7 mouse cellular contexts compared by ENCODE assay signal in genomic region chr14:120868494-120868893, GRCm38 (mm10). TPM values are rescaled to one million over a fixed set of nuclear protein-coding genes. Genes with fewer than 3 reads are reported as not detected.
DNase-seq lines count a peak whose midpoint lies in the region; ATAC-seq and TF ChIP-seq lines count a peak whose summit lies in the region.

No protein-coding gene starts in this region.

- peak overlapping the region; percentile 42 for H3K4me3 ChIP-seq in gastrocnemius, adult 2 months
- H3K4me3 ChIP-seq in lung, postnatal 0 days (ENCODE audit: low read depth, low read length) = no peak overlapping the region
- no peak overlapping the region for H3K4me3 ChIP-seq in midbrain, embryonic 10.5 days

- peaks cover 8% of the 10 kb centered on the region; the same call in 1 of the 2 replicates for H3K4me1 ChIP-seq in lung, postnatal 0 days (ENCODE audit: insufficient read depth, low read depth, low read length)
- peaks cover 5% of the 10 kb centered on the region for H3K4me1 ChIP-seq in midbrain, embryonic 10.5 days

- H3K9ac ChIP-seq in lung, postnatal 0 days (replicated peaks; ENCODE audit: low read depth) = no peak overlapping the region

- TF ChIP-seq EP300 in lung, postnatal 0 days (IDR thresholded peaks at IDR 0.05) = no peak; the same call in 1 of the 2 replicates

- intact Hi-C loops in gastrocnemius, adult 2 months (cut with DNase I) = no loop called here

- H3K4me2 ChIP-seq in lung, postnatal 0 days (replicated peaks; ENCODE audit: low read depth, low read length) = no peak overlapping the region

- TF ChIP-seq CTCF in gastrocnemius, adult 2 months (IDR thresholded peaks at IDR 0.05) = no peak
- no peak for TF ChIP-seq CTCF in lung, postnatal 0 days (IDR thresholded peaks at IDR 0.05)

- DNase-seq in kidney, postnatal 4 days = peak; percentile 29 to 51
- DNase-seq in kidney, adult 9 months = no peak
- DNase-seq in adrenal gland, postnatal 14 days = peak; percentile 65
- DNase-seq in gastrocnemius, adult 2 months = peak; percentile 62
- peak; percentile 85 for DNase-seq in lung, postnatal 0 days (ENCODE audit: low spot score)
- DNase-seq in thymus, adult 18-20 months = no peak
- DNase-seq in midbrain, embryonic 10.5 days (ENCODE audit: low spot score) = no peak

- 24% methylated on average over 8 of the region's 8 CpGs for WGBS in lung, postnatal 0 days
- WGBS in midbrain, embryonic 10.5 days = 87% methylated on average over 8 of the region's 8 CpGs

- no peaks in the 10 kb centered on the region for H3K36me3 ChIP-seq in lung, postnatal 0 days (ENCODE audit: insufficient read depth, low read length)
- no peaks in the 10 kb centered on the region for H3K36me3 ChIP-seq in midbrain, embryonic 10.5 days

- peak; percentile 87 for ATAC-seq in lung, postnatal 0 days

- no peaks in the 10 kb centered on the region for H3K9me3 ChIP-seq in lung, postnatal 0 days (ENCODE audit: low read length)
- H3K9me3 ChIP-seq in midbrain, embryonic 10.5 days (replicated peaks) = 0 out of 2 replicates have a peak, but pooled peaks cover 4% of the 10 kb centered on the region

- no peaks in the 10 kb centered on the region for H3K27me3 ChIP-seq in lung, postnatal 0 days (replicated peaks; ENCODE audit: insufficient read depth, low read length)
- H3K27me3 ChIP-seq in midbrain, embryonic 10.5 days (ENCODE audit: low read depth, poor library complexity, severe bottlenecking) = no peaks in the 10 kb centered on the region

- peak overlapping the region; percentile 56 for H3K27ac ChIP-seq in gastrocnemius, adult 2 months
- 0 out of 2 replicates have a peak overlapping the region, but pooled peaks have one; percentile 2 for H3K27ac ChIP-seq in lung, postnatal 0 days (ENCODE audit: low read length)
- no peak overlapping the region for H3K27ac ChIP-seq in midbrain, embryonic 10.5 days (replicated peaks)

RNA-seq across cellular contexts. Expression of gene Ipo5, which starts 42.5 kb away (rescaled TPM):
- 70.5 and 77.0 TPM in 2 replicates for total RNA-seq in adrenal gland, postnatal 14 days (2021)
- 100 to 1,000 TPM; 111 to 122 TPM for total RNA-seq in gastrocnemius, adult 2 months (2021)
- 23.4 and 25.4 TPM in 2 replicates for polyA plus RNA-seq in lung, postnatal 0 days (2015; fragmentation: Nextera tagmentation; extraction: Ambion mirVana)
- 147 and 158 TPM in 2 replicates for polyA plus RNA-seq in midbrain, embryonic 10.5 days (2016; fragmentation: Nextera tagmentation; extraction: Ambion mirVana)

Comparison
In these comparisons a context has a peak if more than half of its experiments do, and no peak if none do; other contexts are left out.
1. DNase-seq: peak in kidney, postnatal 4 days (2 of 2), adrenal gland, postnatal 14 days (single experiment), gastrocnemius, adult 2 months (single experiment) and lung, postnatal 0 days (single experiment); none in kidney, adult 9 months (single experiment), thymus, adult 18-20 months (0 of 2) and midbrain, embryonic 10.5 days (single experiment).